Mouse (Mus musculus): Measurements from ENCODE around the gene Macrod2.
A peak's percentile ranks its signal among the peaks of the same experiment; 100 is the strongest.

Gene Macrod2

GRCm38 (mm10) chr2:141728998-141729397, 1333.9 kb downstream of the Macrod2 start:
- DNase-seq: no peak

- no peak for DNase-seq
These were observed 1341.8 kb downstream of the Macrod2 start for GRCm38 (mm10) chr2:141736685-141737456.

- DNase-seq: no peak
These were observed 1343.6 kb downstream of the Macrod2 start for GRCm38 (mm10) chr2:141738702-141739101.

- no peak for DNase-seq
These were observed 1345.2 kb downstream of the Macrod2 start for GRCm38 (mm10) chr2:141740318-141740717.

GRCm38 (mm10) chr2:141800236-141800635, 1405.1 kb downstream of the Macrod2 start:
- DNase-seq: no peak

- DNase-seq: no peak
These were observed 1405.8 kb downstream of the Macrod2 start for GRCm38 (mm10) chr2:141800909-141801308.

- DNase-seq: no peak
These were observed 1421.2 kb downstream of the Macrod2 start for GRCm38 (mm10) chr2:141816266-141816665.

- peak; percentile 11 for DNase-seq
These were observed 1422.6 kb downstream of the Macrod2 start for GRCm38 (mm10) chr2:141817546-141818180.

GRCm38 (mm10) chr2:141820795-141821194, 1425.7 kb downstream of the Macrod2 start:
- peak; percentile 35 for DNase-seq

- DNase-seq: no peak
These were observed 1430.7 kb downstream of the Macrod2 start for GRCm38 (mm10) chr2:141825606-141826495.

GRCm38 (mm10) chr2:141830496-141830895, 1435.4 kb downstream of the Macrod2 start:
- no peak for DNase-seq

GRCm38 (mm10) chr2:141831515-141831914, 1436.4 kb downstream of the Macrod2 start:
- no peak for DNase-seq

- DNase-seq: no peak
These were observed 1439.2 kb downstream of the Macrod2 start for GRCm38 (mm10) chr2:141834156-141834782.

GRCm38 (mm10) chr2:141844408-141845175, 1449.5 kb downstream of the Macrod2 start:
- DNase-seq: peak; percentile 84

- no peak for DNase-seq
These were observed 1464.1 kb downstream of the Macrod2 start for GRCm38 (mm10) chr2:141859220-141859619.

GRCm38 (mm10) chr2:141861679-141862268, 1466.7 kb downstream of the Macrod2 start:
- no peak for DNase-seq

- DNase-seq: no peak
These were observed 1467.6 kb downstream of the Macrod2 start for GRCm38 (mm10) chr2:141862531-141863265.

GRCm38 (mm10) chr2:141863628-141864165, 1468.6 kb downstream of the Macrod2 start:
- no peak for DNase-seq

GRCm38 (mm10) chr2:141870930-141871329, 1475.8 kb downstream of the Macrod2 start:
- no peak for DNase-seq

- DNase-seq: peak; percentile 52
These were observed 1481.2 kb downstream of the Macrod2 start for GRCm38 (mm10) chr2:141876155-141876851.

Measured in layer of hippocampus, adult 9-11 months (tissue).